Mouse (Mus musculus) embryonic fibroblast, embryonic 13.5 days (primary cell): ENCODE data around the gene Ddx5. TPM values are rescaled to one million over a fixed set of nuclear protein-coding genes. Genes with fewer than 3 reads are reported as not detected.

Experiments used
- H3K27ac ChIP-seq: 2 replicates; pipeline ENCODE4 v1.5.1; 2012; ENCODE audit warnings: low read length, control low read depth, inconsistent platforms; ENCODE audit not compliant: insufficient read depth
- H3K4me1 ChIP-seq: 2 replicates; pipeline ENCODE4 v1.6.1; 2011; ENCODE audit warnings: low read length; ENCODE audit not compliant: control insufficient read depth, insufficient read depth
- H3K4me3 ChIP-seq: 2 replicates; pipeline ENCODE4 v1.5.1; 2011; ENCODE audit warnings: mild to moderate bottlenecking, control low read depth, low read length; ENCODE audit not compliant: insufficient read depth
- CTCF ChIP-seq: IDR thresholded peaks from 2 replicates; pipeline ENCODE4 v1.5.1; 2011; ENCODE audit warnings: mild to moderate bottlenecking, control low read depth, low read length, moderate library complexity, borderline replicate concordance; ENCODE audit not compliant: insufficient read depth
- POLR2A ChIP-seq: IDR thresholded peaks from 2 replicates; pipeline ENCODE4 v1.6.1; 2011; ENCODE audit warnings: low read depth, mild to moderate bottlenecking, control low read depth, low read length, moderate library complexity
- polyA plus RNA-seq: library from polyadenylated mRNA; stranded (reverse); fragments of >200 nt; gene quantifications from 2 replicates; pipeline ENCODE4 v1.2.4, GENCODE M21; 2011; ENCODE audit warnings: low read depth; ENCODE audit not compliant: missing spikeins, insufficient read length

The Ddx5 gene
- polyA plus RNA-seq, 1 experiment, result 953 TPM

GRCm38 (mm10) chr11:106780089-106780425, 8.9 kb downstream of the Ddx5 start:
- TF ChIP-seq POLR2A (no peak), CTCF (no peak)
- Histone ChIP-seq H3K4me3 (no peak overlapping the region), H3K27ac (no peak overlapping the region), H3K4me1 (0 out of 2 replicates have a peak, but pooled peaks cover 2% of the 10 kb centered on the region)

GRCm38 (mm10) chr11:106779388-106780088, 9.4 kb downstream of the Ddx5 start, which contains the start of gene Polg2:
Gene Polg2 (minus strand): TSS chr11:106779537.
- H3K4me1 ChIP-seq, result 0 out of 2 replicates have a peak, but pooled peaks cover 2% of the 10 kb centered on the region
- TF ChIP-seq CTCF (no peak), POLR2A (peak; percentile 91)
- H3K27ac ChIP-seq, result peak within 1 kb of the TSS; percentile 60
- H3K4me3 ChIP-seq, result peak within 1 kb of the TSS; percentile 69

GRCm38 (mm10) chr11:106778589-106779387, 10.2 kb downstream of the Ddx5 start:
- H3K27ac ChIP-seq, result peak overlapping the region; percentile 60
- peak overlapping the region; percentile 69 for H3K4me3 ChIP-seq
- 0 out of 2 replicates have a peak, but pooled peaks cover 2% of the 10 kb centered on the region for H3K4me1 ChIP-seq
- no peak for TF ChIP-seq POLR2A

- H3K4me3 ChIP-seq, result no peak overlapping the region
- 0 out of 2 replicates have a peak, but pooled peaks cover 2% of the 10 kb centered on the region for H3K4me1 ChIP-seq
- H3K27ac ChIP-seq, result no peak overlapping the region
- TF ChIP-seq CTCF (no peak), POLR2A (no peak)
Measured at GRCm38 (mm10) chr11:106778132-106778531, 10.9 kb downstream of the Ddx5 start.

- TF ChIP-seq CTCF, result no peak
- no peak for TF ChIP-seq POLR2A
- Histone ChIP-seq H3K27ac (no peak overlapping the region), H3K4me1 (no peaks in the 10 kb centered on the region), H3K4me3 (no peak overlapping the region)
Measured at GRCm38 (mm10) chr11:106777395-106777794, 11.6 kb downstream of the Ddx5 start.

GRCm38 (mm10) chr11:106776960-106777359, 12.0 kb downstream of the Ddx5 start:
- no peak for TF ChIP-seq CTCF
- TF ChIP-seq POLR2A, result no peak
- H3K27ac ChIP-seq, result no peak overlapping the region

GRCm38 (mm10) chr11:106773061-106773460, 15.9 kb downstream of the Ddx5 start:
- TF ChIP-seq CTCF (no peak), POLR2A (no peak)
- Histone ChIP-seq H3K4me1 (no peaks in the 10 kb centered on the region), H3K27ac (no peak overlapping the region), H3K4me3 (no peak overlapping the region)

More at GRCm38 (mm10) chr11:106776960-106777359, 12.0 kb downstream of the Ddx5 start:
- Histone ChIP-seq H3K4me3 (no peak overlapping the region), H3K4me1 (no peaks in the 10 kb centered on the region)

- no peaks in the 10 kb centered on the region for H3K4me1 ChIP-seq
- TF ChIP-seq POLR2A, result no peak
- TF ChIP-seq CTCF, result no peak
- no peak overlapping the region for H3K27ac ChIP-seq
- no peak overlapping the region for H3K4me3 ChIP-seq
Measured at GRCm38 (mm10) chr11:106770195-106770974, 18.6 kb downstream of the Ddx5 start.

- Histone ChIP-seq H3K27ac (no peak overlapping the region), H3K4me3 (no peak overlapping the region), H3K4me1 (no peaks in the 10 kb centered on the region)
- TF ChIP-seq CTCF (no peak), POLR2A (no peak)
Measured at GRCm38 (mm10) chr11:106767516-106767915, 21.5 kb downstream of the Ddx5 start.

- Histone ChIP-seq H3K4me1 (no peaks in the 10 kb centered on the region), H3K4me3 (no peak overlapping the region), H3K27ac (no peak overlapping the region)
- TF ChIP-seq POLR2A, result no peak
- no peak for TF ChIP-seq CTCF
Measured at GRCm38 (mm10) chr11:106766611-106767162, 22.3 kb downstream of the Ddx5 start.
